Mouse (Mus musculus) bone marrow, adult 2 months (tissue): Measurements from ENCODE around the gene Dpysl5.
"Not testable (repeated sequence)": the region's sequence is repeated elsewhere in the genome, so short reads cannot be mapped to it uniquely, and the experiment has no call there.

Source experiments
- CTCF ChIP-seq: fragments of 200-500 bp; IDR thresholded peaks from 2 replicates; pipeline ENCODE4 v1.5.1; 2011; ENCODE audit warnings: low read length, control low read depth; ENCODE audit not compliant: control insufficient read depth, insufficient read depth
- POLR2A ChIP-seq: fragments of 200-500 bp; IDR thresholded peaks from 2 replicates; pipeline ENCODE4 v1.6.1; 2011; ENCODE audit warnings: low read depth, mild to moderate bottlenecking, control low read depth, low read length, borderline replicate concordance; ENCODE audit not compliant: control insufficient read depth

DNA sequence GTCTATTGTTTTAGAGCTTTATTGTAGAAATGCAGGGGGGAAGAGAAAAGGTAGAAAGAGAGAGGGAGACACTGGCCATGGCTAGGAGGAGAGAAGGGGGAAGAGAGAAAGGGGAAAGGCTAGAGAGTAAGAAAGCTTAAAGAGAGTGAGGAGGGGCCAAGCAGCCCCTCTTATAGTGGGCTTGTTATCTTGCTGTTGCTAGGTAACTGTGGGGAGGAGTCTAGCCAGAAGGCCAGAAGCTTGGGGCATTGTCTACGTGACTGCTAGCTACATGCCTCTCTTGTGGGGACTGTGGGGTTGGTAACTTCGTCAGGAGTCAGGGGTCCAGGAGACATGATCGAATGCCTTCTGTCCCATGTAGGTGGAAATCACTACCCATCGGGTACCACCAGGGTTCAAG lies 10.0 kb upstream of the Dpysl5 start:
- TF ChIP-seq CTCF, POLR2A: not testable (repeated sequence)
